Mouse (Mus musculus) stomach, postnatal 0 days (tissue): Measurements from ENCODE around the gene Cdca4. TPM values are rescaled to one million over a fixed set of nuclear protein-coding genes. Genes with fewer than 3 reads are reported as not detected.

Experiments used
- ATAC-seq: fragments of 200-750 bp; cut with Nextera tagmentation; 2 replicates; pipeline ENCODE4 v1.8.0; 2017; ENCODE audit not compliant: low FRiP score, low TSS enrichment
- DNase-seq: peaks from one replicate; pipeline ENCODE4 v3.0.0-alpha.2; 2016; ENCODE audit warnings: low spot score
- H3K27ac ChIP-seq: fragments of 300-500 bp; sonication (generic); replicated peaks from 2 replicates; pipeline ENCODE4 v1.5.1; 2014; ENCODE audit warnings: mild to moderate bottlenecking, control low read depth
- H3K27me3 ChIP-seq: fragments of 300-500 bp; sonication (generic); 2 replicates; pipeline ENCODE4 v1.6.1; 2014; ENCODE audit warnings: low read length; ENCODE audit not compliant: control insufficient read depth, insufficient read depth
- H3K36me3 ChIP-seq: fragments of 300-500 bp; sonication (generic); 2 replicates; pipeline ENCODE4 v1.6.1; 2014; ENCODE audit warnings: low read length, mixed read lengths; ENCODE audit not compliant: control insufficient read depth, insufficient read depth
- H3K4me1 ChIP-seq: fragments of 300-500 bp; sonication (generic); replicated peaks from 2 replicates; pipeline ENCODE4 v1.6.1; 2014; ENCODE audit warnings: antibody characterized with exemption; ENCODE audit not compliant: control insufficient read depth, insufficient read depth
- H3K4me2 ChIP-seq: fragments of 300-500 bp; sonication (generic); replicated peaks from 2 replicates; pipeline ENCODE4 v1.6.1; 2014; ENCODE audit warnings: low read depth, mild to moderate bottlenecking, control low read depth, moderate library complexity
- H3K4me3 ChIP-seq: fragments of 300-500 bp; sonication (generic); 2 replicates; pipeline ENCODE4 v1.5.1; 2014; ENCODE audit warnings: low read depth, low read length, control low read depth
- H3K9ac ChIP-seq: fragments of 300-500 bp; sonication (generic); 2 replicates; pipeline ENCODE4 v1.6.1; 2014; ENCODE audit warnings: mild to moderate bottlenecking, low read length, control low read depth, mixed read lengths
- H3K9me3 ChIP-seq: fragments of 300-500 bp; sonication (generic); 2 replicates; pipeline ENCODE4 v1.6.1; 2016; ENCODE audit warnings: low read length; ENCODE audit not compliant: control insufficient read depth
- CTCF ChIP-seq: IDR thresholded peaks from 2 replicates; pipeline ENCODE4 v1.5.1; 2016; ENCODE audit warnings: antibody characterized with exemption, low read depth, mild to moderate bottlenecking, moderate library complexity
- EP300 ChIP-seq: optimal IDR thresholded peaks from 2 replicates; pipeline ENCODE3; 2016; ENCODE audit warnings: antibody characterized with exemption
- WGBS: fragments of 180-500 bp; shearing (Covaris S2); extraction: QIAGEN DNeasy Blood & Tissue Kit; methylation state at CpG from one replicate; pipeline ENCODE4 v1.1.7; 2014; 5-methylcytosine and 5-hydroxymethylcytosine counted together
- polyA plus RNA-seq: library from polyadenylated mRNA; unstranded; fragments of >200 nt; fragmentation: Nextera tagmentation; extraction: Ambion mirVana; gene quantifications from 2 replicates; pipeline ENCODE4 v1.2.1, GENCODE M21; 2015

Gene Cdca4
- polyA plus RNA-seq, 1 experiment from 2014 or later: 41.6 TPM

GRCm38 (mm10) chr12:112797672-112798331 lies 31.4 kb downstream of the Cdca4 start:
- H3K4me1 ChIP-seq: peaks cover 24% of the 10 kb centered on the region
- WGBS: 18% methylated on average over 15 of the region's 15 CpGs
- H3K27me3 ChIP-seq: no peaks in the 10 kb centered on the region
- peak overlapping the region; percentile 78 for H3K27ac ChIP-seq
- H3K9ac ChIP-seq: no peak overlapping the region; the same call in 1 of the 2 replicates
- H3K36me3 ChIP-seq: no peaks in the 10 kb centered on the region
- no peak overlapping the region for H3K4me3 ChIP-seq
- peak overlapping the region; percentile 8; the same call in 1 of the 2 replicates for H3K4me2 ChIP-seq
- DNase-seq (peak; percentile 76), ATAC-seq (peak; percentile 22)
- H3K9me3 ChIP-seq: no peaks in the 10 kb centered on the region
- TF ChIP-seq EP300 (peak; percentile 68), CTCF (no peak)

- Histone ChIP-seq H3K27me3 (no peaks in the 10 kb centered on the region), H3K9me3 (no peaks in the 10 kb centered on the region), H3K4me2 (peak overlapping the region; percentile 18), H3K9ac (no peak overlapping the region), H3K36me3 (no peaks in the 10 kb centered on the region), H3K4me3 (no peak overlapping the region), H3K4me1 (peaks cover 23% of the 10 kb centered on the region), H3K27ac (peak overlapping the region; percentile 82)
- ATAC-seq (no peak), DNase-seq (peak; percentile 68)
- WGBS: 33% methylated on average over 17 of the region's 17 CpGs
- TF ChIP-seq CTCF: no peak
- no peak for TF ChIP-seq EP300
Measured at GRCm38 (mm10) chr12:112796551-112797510, 32.4 kb downstream of the Cdca4 start.

- Histone ChIP-seq H3K27me3 (no peaks in the 10 kb centered on the region), H3K4me3 (peak overlapping the region; percentile 14), H3K27ac (peak overlapping the region; percentile 82), H3K4me1 (peaks cover 22% of the 10 kb centered on the region), H3K36me3 (no peaks in the 10 kb centered on the region), H3K9me3 (no peaks in the 10 kb centered on the region), H3K4me2 (peak overlapping the region; percentile 37), H3K9ac (peak overlapping the region; percentile 2; the same call in 1 of the 2 replicates)
- 18% methylated on average over 18 of the region's 18 CpGs for WGBS
- no peak for TF ChIP-seq CTCF
- TF ChIP-seq EP300: no peak
- ATAC-seq (peak; percentile 76), DNase-seq (peak; percentile 90)
Measured at GRCm38 (mm10) chr12:112795466-112796104, 33.6 kb downstream of the Cdca4 start.

GRCm38 (mm10) chr12:112794998-112795397 lies 34.2 kb downstream of the Cdca4 start:
- Histone ChIP-seq H3K4me1 (peaks cover 22% of the 10 kb centered on the region), H3K27ac (peak overlapping the region; percentile 82)

GRCm38 (mm10) chr12:112794356-112794816 lies 34.8 kb downstream of the Cdca4 start:
- WGBS: 13% methylated on average over 7 of the region's 7 CpGs
- DNase-seq: no peak
- Histone ChIP-seq H3K4me1 (peaks cover 22% of the 10 kb centered on the region), H3K27ac (peak overlapping the region; percentile 82), H3K4me2 (peak overlapping the region; percentile 37), H3K4me3 (no peak overlapping the region; the same call in 1 of the 2 replicates), H3K9ac (peak overlapping the region; percentile 2; the same call in 1 of the 2 replicates), H3K27me3 (no peaks in the 10 kb centered on the region), H3K9me3 (no peaks in the 10 kb centered on the region), H3K36me3 (no peaks in the 10 kb centered on the region)
- TF ChIP-seq EP300: no peak
- TF ChIP-seq CTCF: no peak
- ATAC-seq: no peak

More at GRCm38 (mm10) chr12:112794998-112795397, 34.2 kb downstream of the Cdca4 start:
- 74% methylated on average over 5 of the region's 5 CpGs for WGBS
- H3K9me3 ChIP-seq: no peaks in the 10 kb centered on the region
- H3K36me3 ChIP-seq: no peaks in the 10 kb centered on the region
- peak overlapping the region; percentile 2; the same call in 1 of the 2 replicates for H3K9ac ChIP-seq
- ATAC-seq (no peak), DNase-seq (no peak)
- H3K27me3 ChIP-seq: no peaks in the 10 kb centered on the region
- peak overlapping the region; percentile 14 for H3K4me3 ChIP-seq
- TF ChIP-seq CTCF: no peak
- no peak for TF ChIP-seq EP300
- H3K4me2 ChIP-seq: peak overlapping the region; percentile 37
